Mouse (Mus musculus) adrenal gland, adult 2 months (tissue): ENCODE measurements at regions not wholly inside any gene's neighbourhood (a gene's known extent, or its start where the extent isn't known, plus 50 kb on each side); places are given as distances from the start of the nearest gene placed in this dataset.
"Not testable (repeated sequence)": the region's sequence is repeated elsewhere in the genome, so short reads cannot be mapped to it uniquely, and the experiment has no call there.

Experiments used
- DNase-seq: peaks from one replicate; pipeline ENCODE4 v3.0.0; 2021
- microRNA-seq, 2 experiments: library from miRNA; unstranded; fragments of <30 nt; microRNA quantifications; one replicate each; pipeline ENCODE4 v1.2.0; 2021

DNA sequence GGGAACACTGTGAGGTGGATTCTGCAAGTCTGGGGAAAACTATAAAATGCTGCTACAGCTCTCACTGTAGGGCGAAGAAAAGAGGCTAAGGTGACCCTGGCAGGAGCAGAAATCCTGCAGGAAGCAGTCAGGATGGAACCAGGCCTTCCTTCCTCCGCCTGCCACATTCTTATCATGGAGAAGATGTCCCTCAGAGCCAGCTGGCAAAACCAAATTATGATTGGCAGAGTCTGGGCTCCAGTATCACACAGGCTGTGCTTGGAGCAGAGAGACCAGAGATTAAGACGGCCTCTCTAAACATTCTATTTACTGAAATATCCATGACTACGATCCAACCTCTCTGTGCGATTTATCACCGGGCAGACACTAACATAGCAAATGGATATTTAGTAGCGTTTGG is 92.2 kb upstream of the Max start:
- no peak for DNase-seq

DNA sequence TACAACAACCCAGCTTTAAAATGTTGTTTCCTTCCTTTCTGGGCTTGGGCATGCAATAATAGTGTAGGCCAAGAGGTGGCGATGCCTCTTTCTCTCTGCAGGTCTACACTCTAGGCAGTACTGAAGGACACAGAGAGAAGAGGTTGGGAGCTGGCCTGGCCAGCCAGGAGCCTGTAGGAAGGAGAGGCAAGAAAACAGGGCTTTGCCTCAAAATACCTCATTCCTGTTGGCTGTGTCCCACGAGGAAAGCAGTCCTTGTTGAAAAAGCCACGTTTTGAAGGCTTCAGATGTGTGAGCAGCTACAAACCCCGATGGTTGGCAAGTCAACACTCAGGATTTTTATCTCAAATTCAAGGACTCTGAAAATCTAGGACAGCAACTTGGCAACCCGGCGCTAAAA is 90.9 kb upstream of the Max start:
- peak; percentile 86 for DNase-seq

DNA sequence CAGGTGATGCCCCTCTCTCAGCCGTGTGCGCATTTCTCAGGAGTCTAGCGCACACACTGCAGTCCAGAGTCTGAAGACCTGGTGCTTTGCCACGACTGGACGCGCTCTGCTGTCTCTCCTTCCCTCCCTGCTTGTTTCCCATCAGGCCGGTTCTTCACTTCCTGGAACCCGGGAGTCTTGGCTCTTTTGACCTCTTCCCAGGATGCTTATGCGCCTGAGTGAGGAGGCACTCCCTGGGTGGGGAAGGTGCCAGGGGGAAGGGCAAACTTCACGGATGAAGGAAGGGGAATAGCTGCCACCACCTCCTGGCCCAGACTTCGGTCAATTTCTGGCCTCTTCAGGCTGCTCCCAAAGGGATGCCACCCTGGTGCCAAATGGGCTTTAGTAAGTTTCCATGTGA is 86.4 kb upstream of the Max start:
- no peak for DNase-seq

DNA sequence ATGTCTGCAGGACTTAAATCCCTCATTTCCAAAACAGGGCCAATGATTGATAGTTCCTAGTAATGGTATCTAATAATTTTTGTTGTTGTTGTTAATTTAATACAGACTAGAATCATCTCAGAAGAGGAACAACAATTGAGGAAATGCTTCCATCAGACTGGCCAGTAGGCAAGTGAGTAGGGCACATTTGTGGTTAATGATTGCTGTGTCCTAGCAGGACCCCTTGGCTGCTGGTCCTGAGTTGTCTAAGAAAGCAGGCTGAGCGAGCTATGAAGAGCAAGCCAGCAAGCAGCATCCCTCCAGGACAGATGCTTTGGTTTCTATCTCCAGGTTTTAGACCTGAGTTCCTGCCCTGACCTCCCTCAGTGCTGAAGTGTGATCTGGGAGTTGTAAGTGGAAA is 85.3 kb upstream of the Max start:
- no peak for DNase-seq

DNA sequence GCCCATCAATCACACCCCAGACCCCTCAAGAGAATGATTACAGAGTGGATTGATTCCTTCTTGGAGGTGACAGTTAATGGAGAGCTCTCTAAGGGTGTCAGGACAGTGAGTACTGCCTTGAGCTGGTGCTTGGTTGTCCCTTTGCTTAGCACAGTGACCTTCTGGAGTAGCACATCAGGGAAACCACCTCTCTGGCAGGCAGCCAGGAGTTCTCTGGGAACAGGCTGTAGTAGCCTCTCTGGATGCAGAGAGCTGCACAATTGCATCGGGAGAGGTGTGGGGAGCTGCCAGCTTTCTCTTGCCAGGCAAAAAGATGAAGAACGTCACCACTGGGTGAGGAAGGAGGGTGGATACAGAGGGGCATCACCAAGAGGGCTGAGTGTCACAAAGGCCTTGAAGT is 84.0 kb upstream of the Max start:
- peak; percentile 82 for DNase-seq

DNA sequence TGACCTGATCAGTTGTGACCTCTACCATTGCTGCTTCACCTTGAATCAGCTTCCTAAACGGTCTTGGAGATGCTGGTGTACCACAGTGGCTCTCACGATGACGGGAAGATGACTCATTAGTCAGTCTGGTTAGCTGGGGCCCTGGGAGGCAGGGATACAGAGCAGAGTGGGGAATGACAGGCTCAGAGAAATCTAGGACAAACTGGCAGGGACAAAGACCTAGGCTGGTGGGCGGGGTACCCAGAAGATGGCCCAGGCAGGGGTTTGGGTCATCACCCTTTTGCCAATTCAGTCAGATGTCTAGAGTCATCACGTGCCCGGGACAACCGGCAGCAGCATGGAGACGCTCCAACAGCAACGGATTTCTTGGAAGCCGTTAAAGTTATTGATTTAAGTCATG is 83.4 kb upstream of the Max start:
- DNase-seq, result peak; percentile 69

DNA sequence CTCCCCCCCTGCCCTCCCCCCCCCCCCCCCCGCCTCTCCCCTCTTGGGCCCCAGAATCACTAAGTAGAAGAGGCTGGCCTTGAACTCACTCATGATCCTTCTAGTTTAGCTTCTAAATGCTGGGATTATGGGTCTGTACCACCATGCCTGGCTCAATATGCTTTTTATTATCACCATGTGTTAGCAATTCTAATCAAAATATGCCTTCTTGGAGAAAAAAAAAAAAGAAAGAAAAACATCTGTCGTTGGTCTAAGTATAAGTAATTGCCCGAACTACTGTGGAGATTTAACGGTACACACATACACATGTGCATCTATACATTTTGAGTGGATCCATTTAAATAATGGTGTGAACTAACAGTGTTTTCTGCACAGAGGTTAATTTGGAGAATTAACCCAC is 80.4 kb upstream of the Max start:
- DNase-seq, result no peak

DNA sequence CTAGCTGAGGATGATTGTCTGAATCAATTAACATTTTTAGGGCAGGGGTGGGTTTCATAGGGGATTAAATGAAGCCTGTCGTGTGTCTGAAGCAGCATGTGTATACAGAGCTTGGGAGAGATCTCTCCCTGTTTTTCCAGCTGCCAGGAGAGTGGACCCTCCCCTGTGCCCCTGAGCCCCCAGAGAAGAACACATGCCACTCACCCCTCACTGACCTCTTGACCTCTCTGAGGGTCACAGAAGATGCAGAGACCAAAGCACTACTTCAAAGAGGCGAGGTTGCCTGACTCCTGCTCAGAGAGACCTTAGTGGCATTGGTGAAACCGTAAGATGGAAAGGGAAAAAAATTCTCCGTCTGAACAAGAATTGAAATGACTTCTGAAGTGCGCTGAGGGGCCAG is 79.1 kb upstream of the Max start:
- no peak for DNase-seq

DNA sequence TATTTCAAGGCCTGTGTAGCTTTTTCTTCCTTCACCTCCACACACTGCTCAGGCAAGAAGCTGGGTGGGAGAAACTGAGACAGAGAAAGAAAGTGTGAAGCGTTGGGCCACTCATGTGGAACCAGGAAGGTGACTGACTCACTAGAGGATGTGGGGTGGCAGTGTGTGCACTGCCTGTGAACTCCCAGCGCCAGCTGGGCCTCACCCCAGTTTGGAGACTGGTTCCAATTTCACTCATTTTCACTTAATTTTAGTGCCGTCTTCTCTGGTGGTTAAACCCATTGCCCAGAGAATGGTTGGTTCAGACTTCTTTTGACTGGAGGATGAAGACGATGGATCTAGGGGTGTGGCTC is 77.9 kb upstream of the Max start:
- DNase-seq, result no peak

DNA sequence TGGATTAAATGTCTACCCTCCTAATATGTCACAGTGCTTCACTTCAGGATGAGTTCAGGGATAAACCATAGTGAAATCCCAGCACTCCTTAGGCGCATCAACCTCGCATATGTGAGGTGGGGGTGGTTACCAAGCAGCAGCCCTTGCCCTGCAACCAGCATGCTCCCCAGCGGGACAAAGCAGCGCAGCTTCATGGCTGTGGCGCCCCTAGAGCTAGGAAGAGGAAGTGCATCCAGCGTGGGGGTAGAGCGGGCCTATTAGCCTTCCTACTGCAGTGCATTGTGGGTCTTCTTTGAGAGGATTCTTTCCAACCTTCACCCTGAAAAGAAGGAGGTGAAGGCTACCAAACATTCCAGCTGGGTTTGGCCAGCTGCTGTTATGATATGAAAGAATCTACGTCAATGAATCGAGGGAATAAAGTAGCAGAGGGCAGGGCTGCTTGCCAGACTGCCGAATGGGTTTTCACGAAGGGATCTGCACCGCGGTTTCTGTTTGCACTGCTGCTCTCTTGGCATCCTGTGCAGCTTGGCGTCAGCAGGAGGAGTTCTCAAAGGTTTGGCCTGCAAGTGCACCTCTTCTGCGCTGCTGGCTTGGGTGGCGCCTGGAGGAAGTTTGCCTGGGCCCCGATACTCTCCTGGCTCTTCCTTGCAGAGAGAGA is 77.4 kb upstream of the Max start:
- peak; percentile 48 for DNase-seq

DNA sequence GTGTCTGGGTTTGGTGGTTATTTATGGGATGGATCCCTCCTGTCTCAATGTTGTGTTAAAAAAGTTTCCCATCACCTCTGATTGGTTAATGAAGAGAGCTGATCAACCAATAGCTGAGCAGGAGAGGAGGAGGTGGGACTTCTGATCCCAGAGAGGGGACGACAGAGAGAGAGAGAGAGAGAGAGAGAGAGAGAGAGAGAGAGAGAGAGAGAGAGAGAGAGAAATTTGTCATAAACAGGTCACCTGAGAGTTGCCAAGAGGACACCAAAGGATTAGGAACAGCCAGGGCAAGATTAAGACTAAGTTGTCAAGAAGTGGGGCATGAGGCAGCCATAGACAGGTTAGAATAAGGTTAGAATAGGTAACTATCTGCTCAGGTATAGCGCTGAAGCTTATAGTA is 73.7 kb upstream of the Max start:
- DNase-seq, result no peak

DNA sequence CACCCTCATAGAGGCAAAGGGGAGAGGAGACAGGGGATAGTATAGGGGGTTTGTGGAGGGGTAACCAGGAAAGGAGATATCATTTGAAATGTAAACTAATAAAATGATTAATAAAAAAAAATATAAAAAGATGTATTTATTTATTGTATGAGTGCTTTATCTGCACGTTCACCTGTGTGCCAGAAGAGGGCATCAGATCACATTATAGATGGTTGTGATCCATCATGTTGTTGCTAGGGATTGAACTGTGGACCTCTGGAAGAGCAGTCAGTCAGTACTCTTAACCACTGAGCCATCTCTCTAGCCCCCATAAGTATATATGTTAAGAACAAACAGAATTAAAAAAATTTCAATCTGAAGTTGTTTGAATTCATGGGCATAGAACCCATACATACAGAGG is 69.4 kb upstream of the Max start:
- no peak for DNase-seq

DNA sequence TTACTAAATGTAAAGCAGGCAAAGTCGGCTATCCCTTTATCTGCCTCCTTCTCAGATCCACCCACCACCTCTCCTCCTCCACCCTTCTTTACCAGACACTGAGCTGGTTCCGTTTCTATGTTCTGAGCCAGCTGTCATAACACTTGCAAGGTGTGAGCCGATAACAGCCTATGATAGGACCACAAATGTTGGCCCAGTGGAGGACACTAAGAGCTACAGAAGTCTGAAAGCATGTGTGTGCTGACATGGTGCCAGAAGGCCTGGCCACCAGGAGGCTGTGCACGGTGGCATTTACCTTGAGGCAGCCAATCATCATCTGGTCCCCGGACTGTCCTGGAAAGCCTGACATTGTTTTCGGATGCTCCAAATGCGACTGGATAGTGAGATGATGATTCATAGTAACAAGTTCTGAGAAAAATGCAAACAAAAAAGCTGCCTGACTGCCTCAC is 63.5 kb upstream of the Max start:
- no peak for DNase-seq

DNA sequence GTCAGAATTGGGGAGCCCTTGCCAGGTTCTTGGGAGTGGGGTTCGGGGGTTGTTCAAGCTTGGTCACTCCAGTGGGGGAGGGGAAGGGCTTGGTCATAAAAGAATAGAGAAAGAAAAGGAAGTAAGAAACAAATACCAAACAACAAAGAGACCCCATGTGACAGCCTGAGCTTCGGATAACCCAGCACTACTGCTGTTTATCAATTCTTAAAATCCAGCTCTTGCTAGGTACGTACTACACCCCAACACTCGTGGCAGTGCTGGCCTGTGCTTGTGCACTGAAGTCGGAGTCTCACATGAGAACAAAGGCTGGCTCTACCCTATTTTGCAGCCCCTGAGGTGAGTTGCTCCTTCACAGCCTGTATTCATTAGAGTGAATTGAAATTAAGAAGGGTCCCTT is 60.5 kb upstream of the Max start:
- no peak for DNase-seq

DNA sequence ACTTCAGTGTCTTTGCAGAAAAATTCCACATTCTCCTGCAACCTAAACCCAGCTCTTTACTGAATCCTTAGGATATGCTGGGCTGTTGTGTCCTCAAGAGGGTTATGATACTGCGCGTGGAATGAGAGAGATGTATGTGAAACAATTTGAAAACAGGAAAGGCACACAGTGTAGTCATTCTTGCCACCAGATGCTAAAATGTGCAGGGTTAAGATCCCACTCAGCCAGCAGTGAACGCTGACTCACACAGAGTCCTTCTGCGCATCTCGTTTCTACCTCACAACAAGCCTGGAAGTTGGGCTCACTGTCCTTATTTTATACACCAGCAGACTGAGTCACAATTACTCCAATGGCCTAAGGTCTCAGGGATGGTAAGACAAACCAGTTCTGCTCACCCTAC is 59.9 kb upstream of the Max start:
- no peak for DNase-seq

DNA sequence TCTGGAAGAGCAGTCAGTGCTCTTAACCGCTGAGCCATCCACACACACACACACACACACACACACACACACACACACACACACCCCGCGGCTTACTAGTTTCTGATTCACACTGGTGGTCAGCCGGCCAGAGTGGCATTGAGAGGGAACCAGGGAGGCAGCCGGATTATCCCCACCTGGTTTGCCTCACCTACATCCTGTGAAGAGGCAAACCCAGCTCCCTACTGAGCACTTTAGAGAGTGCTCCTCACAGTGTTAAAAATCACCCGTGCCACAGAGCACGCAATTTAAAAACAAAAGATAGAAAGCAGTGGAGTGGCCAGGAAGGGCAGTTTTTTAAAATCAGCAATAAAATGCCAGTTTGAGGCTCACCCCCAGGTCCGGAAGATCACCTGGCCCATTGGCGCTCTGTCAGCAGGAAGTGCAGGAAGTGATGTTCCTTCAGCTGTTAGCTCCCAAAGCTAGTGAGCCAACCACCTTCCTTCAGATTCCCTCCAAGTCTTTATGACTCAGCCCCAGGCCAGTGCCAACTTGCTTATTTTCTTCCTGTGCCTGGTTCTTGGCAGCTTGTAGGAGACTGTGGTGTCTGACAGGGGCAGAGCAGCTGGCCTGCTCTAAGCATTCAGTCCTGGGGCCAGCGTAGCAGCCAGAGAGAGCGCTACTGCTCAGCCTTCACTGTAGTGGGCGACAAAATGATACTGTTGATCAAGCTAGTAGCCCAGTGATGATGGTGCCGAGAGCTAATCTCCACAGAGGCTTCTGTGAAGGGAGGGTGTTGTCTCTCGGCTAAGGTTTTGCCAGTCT is 57.9 kb upstream of the Max start:
- peak; percentile 46 for DNase-seq

DNA sequence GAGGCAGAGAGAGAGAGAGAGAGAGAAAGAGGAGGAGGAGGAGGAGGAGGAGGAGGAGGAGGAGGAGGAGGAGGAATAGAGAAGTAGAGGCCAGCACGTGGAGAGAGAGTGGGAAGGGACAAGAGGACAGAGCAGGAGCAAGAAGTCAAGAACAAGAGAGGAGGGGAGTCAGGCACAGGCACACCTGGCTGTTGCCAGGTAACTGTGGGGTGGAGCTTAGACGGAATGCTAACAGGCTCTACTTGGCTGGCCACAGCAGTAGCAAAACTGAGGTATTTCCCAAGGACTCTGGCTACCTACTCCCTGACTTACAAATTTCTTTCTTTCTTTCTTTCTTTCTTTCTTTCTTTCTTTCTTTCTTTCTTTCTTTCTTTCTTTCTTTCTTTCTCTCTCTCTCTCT is 57.1 kb upstream of the Max start:
- not testable (repeated sequence) for DNase-seq

DNA sequence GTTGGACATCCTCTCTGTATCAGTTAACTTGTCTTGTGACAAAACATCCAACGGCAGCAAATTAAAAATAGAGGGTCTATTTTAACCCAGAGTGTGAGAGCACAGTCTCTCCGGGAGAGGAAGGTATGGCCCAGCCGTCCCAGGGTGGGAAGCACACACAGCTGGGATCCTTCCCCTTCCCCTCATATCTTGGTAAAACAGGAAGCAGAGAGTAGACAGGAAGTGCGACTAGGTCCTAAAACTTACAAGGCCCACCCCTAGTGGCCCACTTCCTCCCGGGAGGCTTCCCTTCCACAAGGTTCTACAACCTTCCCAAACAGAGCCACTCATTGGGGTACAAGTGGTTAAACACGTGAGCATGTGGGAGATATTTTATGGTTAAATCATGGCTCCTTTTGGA is 56.4 kb upstream of the Max start:
- no peak for DNase-seq

DNA sequence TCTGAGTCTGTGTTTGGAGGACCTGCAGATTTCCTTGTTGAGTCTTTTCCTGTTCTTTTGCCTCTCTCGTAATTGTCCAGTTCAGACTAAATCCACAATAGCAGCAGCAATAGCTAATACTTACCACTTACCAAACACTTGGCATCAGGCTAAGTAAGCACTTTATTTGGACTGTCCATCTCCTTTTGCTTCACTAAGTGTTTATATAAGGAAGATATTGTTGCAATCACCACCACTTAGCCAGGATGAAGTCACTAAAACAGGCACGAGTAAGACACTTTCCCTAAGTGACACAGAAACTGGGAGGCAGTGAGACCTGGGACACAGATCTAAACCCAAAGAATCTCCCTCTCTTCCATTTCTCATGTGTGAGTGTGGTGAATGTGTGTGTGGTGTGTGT is 52.9 kb upstream of the Max start:
- no peak for DNase-seq

Small RNA genes in the stretch of these regions (microRNA-seq; reads per million reads assigned to microRNA genes)
- gene Gm22696, result 0 reads per million in 2 experiments
